Mouse (Mus musculus) testis, adult 2 months (tissue): Measurements from ENCODE around the gene Aes.

Source experiments
- CTCF ChIP-seq: fragments of 200-500 bp; IDR thresholded peaks from 2 replicates; pipeline ENCODE4 v1.5.1; 2012; ENCODE audit warnings: low read depth, mild to moderate bottlenecking, inconsistent platforms, low read length, moderate library complexity; ENCODE audit not compliant: control insufficient read depth, insufficient read depth, insufficient replicate concordance
- POLR2A ChIP-seq: fragments of 200-500 bp; IDR thresholded peaks from 2 replicates; pipeline ENCODE4 v1.6.1; 2012; ENCODE audit warnings: low read depth, mild to moderate bottlenecking, inconsistent platforms, low read length, moderate library complexity; ENCODE audit not compliant: control insufficient read depth

- TF ChIP-seq POLR2A: no peak
- no peak for TF ChIP-seq CTCF
These were observed 22.6 kb upstream of the Aes start for GRCm38 (mm10) chr10:81536734-81537133.
